Mouse (Mus musculus) gastrocnemius, adult 2 months (tissue): ENCODE measurements around the gene Jsrp1. TPM values are rescaled to one million over a fixed set of nuclear protein-coding genes. Genes with fewer than 3 reads are reported as not detected.

ENCODE experiments used
- DNase-seq: peaks from one replicate; pipeline ENCODE4 v3.0.0; 2022
- H3K27ac ChIP-seq: fragments of 200-600 bp; 2 replicates; pipeline ENCODE4 v1.8.1; 2022; ENCODE audit warnings: mild to moderate bottlenecking
- H3K4me3 ChIP-seq: fragments of 200-600 bp; 2 replicates; pipeline ENCODE4 v1.8.1; 2022; ENCODE audit warnings: mild to moderate bottlenecking, moderate library complexity
- CTCF ChIP-seq: fragments of 200-600 bp; IDR thresholded peaks from 2 replicates; pipeline ENCODE4 v1.8.1; 2022; ENCODE audit warnings: antibody characterized with exemption, mild to moderate bottlenecking, moderate library complexity
- intact Hi-C: fragments of 180-260 bp; cut with DNase I; formaldehyde crosslinking; loops from one replicate; pipeline ENCODE4 v1.15.1; 2025
- long read RNA-seq, 2 experiments: library from polyadenylated mRNA; stranded (forward); transcript quantifications; one replicate each; pipeline ENCODE4 v2.0.0; 2021
- total RNA-seq, 2 experiments: library from RNA; stranded (reverse); gene quantifications; 2 replicates each; pipeline ENCODE4 v1.2.3; 2021

The Jsrp1 gene
- 100 to 1,000 TPM; 397 to 414 TPM for total RNA-seq
- long read RNA-seq, experiment 1, transcript Jsrp1-203 (7 exons, 1,108 nt), result major isoform, 180 of 405 reads
- long read RNA-seq, experiment 1, partial matches to known transcripts, result 155 of 405 reads
- long read RNA-seq, experiment 1, other reads (novel, unspliced or antisense), result 70 of 405 reads
- long read RNA-seq, experiment 2, transcript Jsrp1-203 (7 exons, 1,108 nt), result major isoform, 254 of 517 reads
- long read RNA-seq, experiment 2, partial matches to known transcripts, result 55 of 517 reads
- long read RNA-seq, experiment 2, other reads (novel, unspliced or antisense), result 208 of 517 reads

- TF ChIP-seq CTCF, result no peak
- DNase-seq, result peak; percentile 91
- peak within 1 kb of the TSS; percentile 97 for H3K27ac ChIP-seq
- peak within 1 kb of the TSS; percentile 77 for H3K4me3 ChIP-seq
- intact Hi-C loops, result no loop called here
Observed at GRCm38 (mm10) chr10:80813366-80813765, at the start of gene Jsrp1. Jsrp1 (minus strand) TSS chr10:80813498.

- no peak for TF ChIP-seq CTCF
- Histone ChIP-seq H3K4me3 (no peak overlapping the region), H3K27ac (no peak overlapping the region)
- intact Hi-C loops, result no loop called here
- DNase-seq, result no peak
Observed at GRCm38 (mm10) chr10:80862305-80862704, 49.0 kb upstream of the Jsrp1 start.

GRCm38 (mm10) chr10:80858350-80858935 is 45.1 kb upstream of the Jsrp1 start:
- H3K27ac ChIP-seq, result peak overlapping the region; percentile 28
- no peak overlapping the region for H3K4me3 ChIP-seq
- TF ChIP-seq CTCF, result no peak
- intact Hi-C loops, result no loop called here
- DNase-seq, result no peak

GRCm38 (mm10) chr10:80857848-80858247 is 44.5 kb upstream of the Jsrp1 start:
- intact Hi-C loops, result no loop called here
- H3K4me3 ChIP-seq, result no peak overlapping the region
- no peak for DNase-seq
- no peak for TF ChIP-seq CTCF
- 0 out of 2 replicates have a peak overlapping the region, but pooled peaks have one; percentile 5 for H3K27ac ChIP-seq

GRCm38 (mm10) chr10:80857386-80857785 is 44.1 kb upstream of the Jsrp1 start:
- DNase-seq, result no peak
- TF ChIP-seq CTCF, result no peak
- no peak overlapping the region for H3K4me3 ChIP-seq
- intact Hi-C loops, result no loop called here
- H3K27ac ChIP-seq, result peak overlapping the region; percentile 5; the same call in 1 of the 2 replicates

- Histone ChIP-seq H3K4me3 (no peak overlapping the region), H3K27ac (peak overlapping the region; percentile 95; the same call in 1 of the 2 replicates)
- TF ChIP-seq CTCF, result no peak
- intact Hi-C loops, result no loop called here
- no peak for DNase-seq
Observed at GRCm38 (mm10) chr10:80856908-80857307, 43.6 kb upstream of the Jsrp1 start.

- intact Hi-C loops, result no loop called here
- TF ChIP-seq CTCF, result no peak; the same call in 1 of the 2 replicates
- H3K27ac ChIP-seq, result peak overlapping the region; percentile 95
- no peak for DNase-seq
- H3K4me3 ChIP-seq, result peak overlapping the region; percentile 93
Observed at GRCm38 (mm10) chr10:80856267-80856666, 43.0 kb upstream of the Jsrp1 start.

- intact Hi-C loops, result no loop called here
- Histone ChIP-seq H3K4me3 (peak overlapping the region; percentile 93), H3K27ac (peak overlapping the region; percentile 95)
- DNase-seq, result no peak
- TF ChIP-seq CTCF, result no peak
Observed at GRCm38 (mm10) chr10:80855749-80856073, 42.4 kb upstream of the Jsrp1 start.

- Histone ChIP-seq H3K27ac (peak within 1 kb of the TSS; percentile 95), H3K4me3 (peak within 1 kb of the TSS; percentile 93)
- intact Hi-C loops, result no loop called here
Observed at GRCm38 (mm10) chr10:80854913-80855748, 41.8 kb upstream of the Jsrp1 start, which contains the start of the genes Lsm7 and Sppl2b. Lsm7 (minus strand) TSS chr10:80855209. Sppl2b (plus strand) TSS chr10:80855275.

GRCm38 (mm10) chr10:80848571-80848970 is 35.3 kb upstream of the Jsrp1 start:
- peak overlapping the region; percentile 28; the same call in 1 of the 2 replicates for H3K4me3 ChIP-seq
- intact Hi-C loops, result no loop called here
- no peak for TF ChIP-seq CTCF
- DNase-seq, result peak; percentile 86
- peak overlapping the region; percentile 77 for H3K27ac ChIP-seq

More at GRCm38 (mm10) chr10:80854913-80855748, 41.8 kb upstream of the Jsrp1 start, which contains the start of the genes Lsm7 and Sppl2b:
- peak; percentile 98 for DNase-seq
- TF ChIP-seq CTCF, result no peak

GRCm38 (mm10) chr10:80845732-80846131 is 32.4 kb upstream of the Jsrp1 start:
- H3K27ac ChIP-seq, result no peak overlapping the region
- no peak overlapping the region for H3K4me3 ChIP-seq
- intact Hi-C loops, result no loop called here
- TF ChIP-seq CTCF, result no peak
- DNase-seq, result no peak

- no peak for TF ChIP-seq CTCF
- H3K4me3 ChIP-seq, result no peak overlapping the region
- intact Hi-C loops, result no loop called here
- no peak for DNase-seq
- H3K27ac ChIP-seq, result peak overlapping the region; percentile 20; the same call in 1 of the 2 replicates
Observed at GRCm38 (mm10) chr10:80845055-80845693, 31.9 kb upstream of the Jsrp1 start.
